25 mouse cellular contexts compared by ENCODE assay signal in the genomic region with DNA sequence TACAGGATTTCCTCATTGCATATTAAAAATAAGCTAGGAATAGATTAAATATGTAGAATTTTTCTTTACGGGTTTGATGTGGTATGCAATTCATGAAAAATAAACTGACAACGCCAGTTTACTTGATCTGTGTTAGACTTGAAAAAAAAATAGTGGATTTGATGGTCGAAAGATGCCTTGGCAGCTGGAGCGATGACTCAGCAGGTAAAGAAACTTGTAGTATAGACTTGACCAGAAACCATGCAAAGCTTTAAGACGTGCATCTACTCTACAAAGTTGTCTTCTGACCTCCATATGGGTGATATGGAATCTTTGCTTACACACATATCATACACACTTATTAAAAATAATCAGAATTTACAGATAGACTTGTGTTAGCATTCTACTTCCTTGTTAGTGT.
DNase-seq lines count a peak whose midpoint lies in the region; ATAC-seq and TF ChIP-seq lines count a peak whose summit lies in the region.
"Had no signal": no experiment of that assay in that cellular context is flagged by ENCODE, and none has a peak within 500 bp of the region (broad histone marks: within the 10 kb centered on the region; RNA-seq: fewer than 3 reads in every experiment).

No protein-coding gene starts in this region.

- no peak overlapping the region for H3K4me3 ChIP-seq in ES-E14 (ENCODE audit: insufficient read depth in 1 of 2, low read depth in 1 of 2, low read length in 2 of 2, poor library complexity in 1 of 2, severe bottlenecking in 1 of 2)
- no peak overlapping the region for H3K4me3 ChIP-seq in hindbrain, postnatal 0 days (ENCODE audit: low read length)
- H3K4me3 ChIP-seq in heart, embryonic 11.5 days (ENCODE audit: low read depth, low read length), result no peak overlapping the region
- H3K4me3 ChIP-seq: embryonic facial prominence, embryonic 13.5 days; embryonic facial prominence, embryonic 15.5 days; erythroblast, embryonic 14.5 days; forebrain, embryonic 10.5 days; forebrain, embryonic 12.5 days had no signal

- no peak overlapping the region for H3K9ac ChIP-seq in ES-E14 (ENCODE audit: insufficient read depth, low read depth, low read length, poor library complexity, severe bottlenecking)
- no peak overlapping the region for H3K9ac ChIP-seq in hindbrain, postnatal 0 days (replicated peaks; ENCODE audit: low read length)
- no peak overlapping the region for H3K9ac ChIP-seq in heart, embryonic 11.5 days (ENCODE audit: low read depth, low read length)
- H3K9ac ChIP-seq: embryonic facial prominence, embryonic 13.5 days; embryonic facial prominence, embryonic 15.5 days; forebrain, embryonic 12.5 days had no signal

- no peak overlapping the region for H3K27ac ChIP-seq in ES-E14 (ENCODE audit: insufficient read depth, low read depth, low read length, poor library complexity, severe bottlenecking)
- H3K27ac ChIP-seq in hindbrain, postnatal 0 days, result no peak overlapping the region
- H3K27ac ChIP-seq in heart, embryonic 11.5 days (ENCODE audit: low read depth, low read length), result no peak overlapping the region
- H3K27ac ChIP-seq: embryonic facial prominence, embryonic 13.5 days; embryonic facial prominence, embryonic 15.5 days; forebrain, embryonic 10.5 days; forebrain, embryonic 12.5 days had no signal

- WGBS in hindbrain, postnatal 0 days, result 93% methylated on average over 5 of the region's 5 CpGs
- 91% methylated on average over 5 of the region's 5 CpGs for WGBS in heart, embryonic 11.5 days (ENCODE audit: insufficient replicate concordance)

- in situ Hi-C loops in ES-E14 (cut with MboI; ENCODE audit: low sequenced_read_pairs in 2 of 2, unreplicated experiment in 2 of 2), result loop anchor here in 1 of 2 experiments (25.0 kb wide), 1 partner anchor 398 kb away; no protein-coding TSS in a partner anchor

- H3K4me2 ChIP-seq in hindbrain, postnatal 0 days (ENCODE audit: low read depth, low read length), result no peak overlapping the region
- no peak overlapping the region for H3K4me2 ChIP-seq in heart, embryonic 11.5 days
- H3K4me2 ChIP-seq: embryonic facial prominence, embryonic 13.5 days; embryonic facial prominence, embryonic 15.5 days; forebrain, embryonic 12.5 days had no signal

- peaks cover 7% of the 10 kb centered on the region for H3K36me3 ChIP-seq in ES-E14 (ENCODE audit: control insufficient read depth, insufficient read depth, low read length, poor library complexity, severe bottlenecking)
- H3K36me3 ChIP-seq in hindbrain, postnatal 0 days (ENCODE audit: insufficient read depth, low read length), result peaks cover 9% of the 10 kb centered on the region; the same call in 1 of the 2 replicates
- H3K36me3 ChIP-seq in heart, embryonic 11.5 days (ENCODE audit: control insufficient read depth, insufficient read depth, low read length), result peaks cover 4% of the 10 kb centered on the region; the same call in 1 of the 2 replicates

- DNase-seq in 3T3-L1 (ENCODE audit: low read depth, low spot score) (peak; percentile 47), 416B (ENCODE audit: low read depth) (peak; percentile 15), ES-E14 (ENCODE audit: low read depth, low spot score) (no peak), NIH3T3 (ENCODE audit: low read depth) (peak; percentile 58)
- no peak for DNase-seq in right cerebral cortex, postnatal 4 days
- DNase-seq in left cerebral cortex, postnatal 25 days (ENCODE audit: low spot score in 2 of 2), result no peak
- DNase-seq in hindbrain, postnatal 0 days (ENCODE audit: low spot score), result no peak
- DNase-seq: adrenal gland, adult 8-10 months; adrenal gland, postnatal 14 days; adrenal gland, postnatal 36 days; cerebellum, adult 11 months; cerebellum, adult 18-20 months; cerebellum, adult 8-10 months; cerebellum, adult 9-11 months; cerebellum, postnatal 14 days; cerebellum, postnatal 36 days; embryo, embryonic 11 days had no signal

- H3K27me3 ChIP-seq in hindbrain, postnatal 0 days (ENCODE audit: insufficient read depth, low read length), result no peaks in the 10 kb centered on the region
- no peaks in the 10 kb centered on the region for H3K27me3 ChIP-seq in heart, embryonic 11.5 days (ENCODE audit: control insufficient read depth, insufficient read depth, low read length)
- H3K27me3 ChIP-seq: embryonic facial prominence, embryonic 13.5 days; embryonic facial prominence, embryonic 15.5 days; forebrain, embryonic 12.5 days had no signal

- no peaks in the 10 kb centered on the region for H3K4me1 ChIP-seq in ES-E14 (ENCODE audit: control insufficient read depth in 2 of 2, insufficient read depth in 2 of 2, low read length in 2 of 2, poor library complexity in 1 of 2)
- no peaks in the 10 kb centered on the region for H3K4me1 ChIP-seq in hindbrain, postnatal 0 days (ENCODE audit: insufficient read depth, low read length)
- no peaks in the 10 kb centered on the region for H3K4me1 ChIP-seq in heart, embryonic 11.5 days (ENCODE audit: control insufficient read depth, insufficient read depth, low read length)
- H3K4me1 ChIP-seq: embryonic facial prominence, embryonic 13.5 days; embryonic facial prominence, embryonic 15.5 days; forebrain, embryonic 10.5 days; forebrain, embryonic 12.5 days had no signal

- ATAC-seq in hindbrain, postnatal 0 days, result no peak
- ATAC-seq in heart, embryonic 11.5 days (replicated peaks; ENCODE audit: insufficient number of reproducible peaks, low FRiP score, low TSS enrichment), result no peak
- ATAC-seq: forebrain, embryonic 14.5 days; forebrain, embryonic 16.5 days had no signal

- intact Hi-C loops in left cerebral cortex, postnatal 25 days (cut with DNase I), result no loop called here

- no peaks in the 10 kb centered on the region for H3K9me3 ChIP-seq in ES-E14 (ENCODE audit: control insufficient read depth, insufficient read depth, low read depth, low read length)
- H3K9me3 ChIP-seq in hindbrain, postnatal 0 days (ENCODE audit: low read length), result no peaks in the 10 kb centered on the region
- H3K9me3 ChIP-seq in heart, embryonic 11.5 days (replicated peaks; ENCODE audit: control insufficient read depth, low read length), result no peaks in the 10 kb centered on the region
- H3K9me3 ChIP-seq: embryonic facial prominence, embryonic 13.5 days; embryonic facial prominence, embryonic 15.5 days; forebrain, embryonic 10.5 days; forebrain, embryonic 12.5 days had no signal

- TF ChIP-seq CTCF in hindbrain, postnatal 0 days (IDR thresholded peaks at IDR 0.05; ENCODE audit: low read depth), result no peak

TF ChIP-seq in ES-E14, 5 proteins besides CTCF, POLR2A, EP300 and RAD21:
- peak; percentile 75 for TF ChIP-seq MAFK (IDR thresholded peaks at IDR 0.05; ENCODE audit: insufficient read depth, low read depth, low read length)
- no peak for TF ChIP-seq ZNF384 (IDR thresholded peaks at IDR 0.05; ENCODE audit: low read depth, low read length)
TF ChIP-seq in ES-E14: peak in this region for 1.

Comparison
In these comparisons a context has a peak if more than half of its experiments do, and no peak if none do; other contexts are left out.
1. DNase-seq: peak in 3T3-L1 (single experiment), 416B (single experiment) and NIH3T3 (single experiment); none in ES-E14 (single experiment), right cerebral cortex, postnatal 4 days (single experiment), left cerebral cortex, postnatal 25 days (0 of 2) and hindbrain, postnatal 0 days (single experiment).